Mouse (Mus musculus): ENCODE measurements around the gene Nkx2-1.
"Not testable (repeated sequence)": the region's sequence is repeated elsewhere in the genome, so short reads cannot be mapped to it uniquely, and the experiment has no call there.

The Nkx2-1 gene

DNA sequence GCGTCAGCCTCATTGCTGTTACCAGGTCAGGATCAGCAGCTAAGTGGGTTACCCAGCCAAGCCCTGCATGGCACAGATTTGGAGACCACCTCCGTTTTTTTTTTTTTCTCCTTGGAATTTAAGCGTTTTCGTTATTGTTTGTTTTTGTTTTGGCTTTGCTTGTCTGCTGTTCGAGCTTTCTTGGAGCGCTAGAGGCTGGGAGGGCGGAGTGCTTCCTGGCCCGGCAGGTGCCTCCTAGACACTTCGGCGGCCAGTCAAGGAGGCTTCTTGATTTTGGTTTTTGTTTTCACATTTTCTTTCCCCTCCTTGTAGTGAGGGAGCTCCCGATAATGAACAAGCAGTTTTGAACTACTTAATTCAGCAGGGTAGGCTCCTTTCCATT is at the start of gene Nkx2-1:
Gene Nkx2-1 (minus strand): TSS at position 25 of the 382 bp plus-strand sequence.
- no peak for DNase-seq (ENCODE audit: low spot score)

- DNase-seq (ENCODE audit: low spot score) = peak; percentile 84
Observed at GRCm38 (mm10) chr12:56541068-56541467, 4.4 kb upstream of the Nkx2-1 start.

DNA sequence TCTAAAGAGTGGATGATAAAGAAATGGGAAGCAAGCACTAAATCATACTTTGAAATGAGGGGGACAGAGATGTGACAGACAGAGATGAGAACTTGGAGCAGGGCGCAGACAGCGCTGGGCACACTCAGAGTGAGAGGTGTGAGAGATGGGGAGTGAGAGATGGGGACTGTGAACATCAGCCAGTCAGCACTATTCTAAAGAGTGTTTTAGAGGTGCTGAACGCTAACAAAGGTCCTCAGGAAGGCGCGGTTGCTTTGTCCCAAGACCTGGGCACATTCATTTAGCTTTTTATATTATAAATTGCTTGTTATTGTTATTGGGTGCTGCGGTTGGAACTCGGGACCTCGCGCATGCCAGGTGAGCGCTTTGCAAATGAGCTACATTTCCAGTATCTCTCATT is 3.9 kb upstream of the Nkx2-1 start:
- no peak for DNase-seq (ENCODE audit: low spot score)

DNA sequence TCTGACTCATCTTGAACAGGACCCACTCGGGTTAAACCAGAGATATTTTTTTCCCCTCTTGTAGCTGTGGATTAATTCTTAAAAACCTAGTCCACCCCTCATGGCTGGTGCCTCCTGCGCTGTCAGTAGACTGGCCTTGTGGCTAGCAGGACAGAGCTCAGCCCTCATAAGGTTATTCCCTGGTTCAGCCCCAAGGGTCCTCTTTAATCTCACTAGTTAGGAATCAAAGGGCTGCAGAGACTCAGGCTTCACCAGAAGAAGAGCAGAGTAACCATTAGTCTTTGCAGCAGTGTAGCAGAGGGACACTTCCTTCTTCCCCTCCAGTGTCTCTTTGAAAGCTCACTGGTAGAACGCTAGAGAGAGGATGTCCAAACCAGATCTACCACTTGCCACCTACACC is 1.9 kb upstream of the Nkx2-1 start:
- no peak for DNase-seq (ENCODE audit: low spot score)

- DNase-seq (ENCODE audit: low spot score) = no peak
Observed at GRCm38 (mm10) chr12:56537931-56538330, 1.2 kb upstream of the Nkx2-1 start.

- DNase-seq (ENCODE audit: low spot score) = no peak
Observed at GRCm38 (mm10) chr12:56537342-56537741, 634 bp upstream of the Nkx2-1 start.

GRCm38 (mm10) chr12:56536174-56536883 is 379 bp downstream of the Nkx2-1 start:
- DNase-seq (ENCODE audit: low spot score) = no peak

DNA sequence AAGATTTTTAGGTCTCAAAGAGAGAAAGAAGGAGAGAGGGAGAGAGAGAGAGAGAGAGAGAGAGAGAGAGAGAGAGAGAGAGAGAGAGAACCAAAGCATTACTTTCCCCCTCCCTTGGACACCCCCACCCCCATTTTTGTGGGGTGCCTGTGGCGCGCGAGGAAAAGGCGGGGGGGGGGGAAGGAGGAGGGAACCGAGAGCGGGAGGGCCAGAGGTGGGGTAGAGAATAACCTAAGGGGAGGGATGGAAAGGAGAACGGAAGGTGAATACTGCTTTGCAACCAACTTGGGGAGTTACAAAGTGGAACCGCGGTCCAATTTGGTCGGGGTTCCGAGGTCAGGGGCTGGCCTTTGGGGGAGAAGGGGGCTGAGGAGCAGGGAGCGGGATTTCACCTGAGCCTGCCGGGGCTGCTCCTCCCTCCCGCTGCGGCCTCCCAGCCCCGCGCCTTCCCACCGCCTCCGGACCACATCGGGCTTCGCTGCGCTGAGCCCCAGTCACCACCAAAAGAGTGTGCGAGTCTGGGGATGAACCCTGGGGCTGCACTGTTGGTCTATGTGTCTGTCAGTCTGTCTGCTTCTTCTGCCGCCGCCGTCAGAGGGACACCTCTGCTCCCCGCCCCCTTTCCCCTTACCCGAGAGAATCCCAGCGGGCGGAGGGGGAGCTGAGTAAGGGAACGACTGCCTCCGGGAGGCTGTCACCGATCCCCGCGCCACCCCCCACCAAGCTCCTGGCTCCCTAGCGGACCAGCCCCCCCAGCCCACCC is 1.1 kb downstream of the Nkx2-1 start:
- no peak for DNase-seq (ENCODE audit: low spot score)

DNA sequence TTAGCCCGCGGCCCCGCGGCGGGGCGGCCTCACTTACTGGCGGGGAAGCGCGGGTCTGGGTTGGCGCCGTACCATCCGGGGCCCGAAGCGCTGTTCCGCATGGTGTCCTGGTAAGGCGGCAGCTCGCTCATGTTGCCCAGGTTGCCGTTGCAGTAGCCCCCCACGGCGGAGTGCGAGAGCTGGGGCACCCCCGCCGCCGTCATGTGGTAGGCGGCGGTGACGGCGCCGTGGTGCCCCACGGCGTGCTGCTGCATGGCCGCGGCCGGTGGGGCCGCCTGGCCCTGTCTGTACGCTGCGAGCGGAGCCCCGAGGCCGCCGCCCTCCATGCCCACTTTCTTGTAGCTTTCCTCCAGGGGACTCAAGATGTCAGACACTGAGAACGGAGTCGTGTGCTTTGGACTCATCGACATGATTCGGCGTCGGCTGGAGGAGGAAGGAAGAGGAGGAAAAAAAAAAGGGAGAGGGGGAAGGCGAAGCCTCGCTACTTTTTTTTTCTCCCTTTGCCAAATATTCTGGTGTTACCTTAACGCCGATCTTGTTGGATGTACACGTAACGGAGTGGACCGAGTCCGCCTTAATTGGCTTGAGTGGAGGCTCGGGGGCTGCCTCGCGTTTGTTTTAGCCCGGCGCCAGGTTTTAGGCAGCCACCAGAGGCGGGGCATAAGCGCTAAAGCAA is 1.9 kb downstream of the Nkx2-1 start:
- DNase-seq (ENCODE audit: low spot score) = no peak

DNA sequence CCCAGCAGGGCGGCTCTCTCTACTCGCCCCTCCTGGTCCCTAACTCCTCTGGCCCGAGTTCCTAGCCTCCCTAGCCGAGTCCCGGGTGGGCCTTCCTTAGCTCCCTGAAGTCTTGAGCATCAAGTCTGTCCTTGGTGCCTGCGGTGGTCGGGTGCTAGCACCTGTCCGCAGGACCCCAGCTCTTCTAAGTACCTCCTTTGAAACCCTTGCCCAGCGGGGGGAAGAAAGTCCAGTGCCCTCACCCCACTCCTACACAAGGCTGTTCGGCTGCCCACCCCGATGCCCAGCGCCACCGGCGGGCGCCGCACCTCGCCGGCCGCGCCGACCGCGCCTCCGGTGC is 2.4 kb downstream of the Nkx2-1 start:
- no peak for DNase-seq (ENCODE audit: low spot score)

DNA sequence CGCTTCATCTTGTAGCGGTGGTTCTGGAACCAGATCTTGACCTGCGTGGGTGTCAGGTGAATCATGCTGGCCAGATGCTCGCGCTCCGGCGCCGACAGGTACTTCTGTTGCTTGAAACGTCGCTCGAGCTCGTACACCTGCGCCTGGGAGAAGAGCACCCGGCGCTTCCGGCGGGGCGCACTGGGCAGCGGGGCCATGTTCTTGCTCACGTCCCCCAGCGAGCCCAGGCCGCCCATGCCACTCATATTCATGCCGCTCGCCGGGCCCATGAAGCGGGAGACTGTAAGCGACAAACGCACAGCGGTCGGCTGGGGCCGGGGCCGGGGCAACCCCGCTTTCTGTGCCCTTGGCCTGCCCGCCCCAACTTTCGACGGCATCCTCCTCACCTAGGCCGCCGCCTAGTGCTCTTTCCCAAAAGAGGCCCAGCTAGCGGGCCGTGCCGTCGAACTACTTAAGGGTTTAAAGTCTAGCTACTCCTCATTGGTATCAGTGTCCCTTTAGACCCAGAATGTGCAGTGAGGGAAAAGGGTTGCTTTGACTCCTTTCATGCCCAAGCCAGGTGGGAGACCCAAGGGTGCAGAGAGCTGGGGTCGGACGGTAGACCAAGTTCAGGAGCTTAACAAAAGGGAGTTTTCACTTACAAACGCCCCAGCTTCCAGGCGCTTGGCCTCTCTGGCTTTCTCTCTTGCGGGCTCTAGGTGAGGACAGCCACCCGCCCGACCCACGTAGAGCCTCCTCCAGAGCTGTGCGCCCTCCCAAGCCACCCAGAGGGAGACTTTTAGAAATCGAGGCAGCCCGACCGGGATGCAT is 3.0 kb downstream of the Nkx2-1 start:
- no peak for DNase-seq (ENCODE audit: low spot score)

DNA sequence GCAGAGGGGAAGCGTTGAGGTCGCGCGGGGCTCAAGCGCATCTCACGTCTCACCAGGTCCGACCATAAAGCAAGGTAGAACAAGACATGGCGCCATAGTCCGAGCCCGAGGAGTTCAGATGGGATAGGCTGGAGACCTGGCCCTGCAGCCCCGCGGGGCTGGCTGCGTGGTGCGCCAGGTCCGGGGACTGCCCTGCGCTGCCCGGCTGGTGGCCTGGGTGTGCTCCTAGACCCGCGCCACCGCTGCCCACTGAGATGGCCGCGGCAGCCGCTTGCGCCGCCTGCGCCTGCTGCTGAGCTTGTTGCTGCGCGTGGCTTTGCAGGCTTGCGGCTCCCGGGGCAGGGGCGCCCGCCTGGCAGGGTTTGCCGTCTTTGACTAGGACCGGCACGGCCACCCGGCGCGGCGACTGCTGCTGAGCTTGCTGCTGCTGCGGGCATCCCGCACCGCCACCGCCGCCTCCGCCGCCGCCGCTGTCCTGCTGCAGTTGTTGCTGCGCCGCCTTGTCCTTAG is 3.7 kb downstream of the Nkx2-1 start:
- no peak for DNase-seq (ENCODE audit: low spot score)

GRCm38 (mm10) chr12:56532142-56532541 is 4.6 kb downstream of the Nkx2-1 start:
- no peak for DNase-seq (ENCODE audit: low spot score)

- DNase-seq (ENCODE audit: low spot score) = no peak
Observed at GRCm38 (mm10) chr12:56531051-56531620, 5.6 kb downstream of the Nkx2-1 start.

DNA sequence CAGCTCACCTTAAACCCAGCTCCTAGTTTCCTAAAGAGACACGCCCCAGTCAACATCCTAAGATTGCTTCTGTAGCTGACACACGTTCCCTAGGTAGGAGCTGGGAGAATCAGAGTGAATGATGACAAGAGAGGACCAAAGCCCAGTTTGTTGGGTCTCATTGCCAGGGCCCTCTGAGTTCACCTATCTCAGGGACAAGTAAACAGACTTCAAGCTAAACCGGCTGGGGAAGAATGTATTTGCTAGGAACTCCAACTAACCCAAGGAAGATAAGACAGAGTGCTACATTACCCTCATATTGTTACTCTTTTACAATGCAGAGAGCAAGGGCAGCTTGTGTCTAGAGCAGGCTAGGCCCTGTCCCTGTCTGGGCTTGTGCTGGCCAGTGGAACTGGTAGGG is 6.8 kb downstream of the Nkx2-1 start:
- no peak for DNase-seq (ENCODE audit: low spot score)

GRCm38 (mm10) chr12:56528881-56529681 is 7.6 kb downstream of the Nkx2-1 start:
- DNase-seq (ENCODE audit: low spot score) = no peak

- no peak for DNase-seq (ENCODE audit: low spot score)
Observed at GRCm38 (mm10) chr12:56528034-56528570, 8.6 kb downstream of the Nkx2-1 start.

DNA sequence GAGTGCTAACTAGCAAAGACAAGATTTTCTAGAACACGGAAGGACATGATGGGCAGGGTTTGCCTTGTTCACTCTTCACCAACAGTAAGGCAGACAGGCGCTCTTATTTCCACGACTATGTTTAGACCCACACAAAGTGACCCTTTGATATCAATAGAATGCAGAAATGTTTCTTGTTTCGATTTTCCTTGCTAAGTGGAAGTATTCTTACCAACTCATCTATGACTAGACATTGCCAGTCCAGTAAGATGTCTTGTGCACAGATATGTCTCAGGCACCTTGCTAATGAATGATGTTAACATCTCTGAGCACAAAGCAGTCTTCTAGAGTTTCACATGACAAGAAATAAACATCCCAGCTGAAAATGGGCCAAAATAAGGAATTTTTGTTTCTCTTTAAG is 9.6 kb downstream of the Nkx2-1 start:
- DNase-seq (ENCODE audit: low spot score) = no peak

GRCm38 (mm10) chr12:56525219-56525797 is 11.4 kb downstream of the Nkx2-1 start:
- DNase-seq (ENCODE audit: low spot score) = not testable (repeated sequence)

DNA sequence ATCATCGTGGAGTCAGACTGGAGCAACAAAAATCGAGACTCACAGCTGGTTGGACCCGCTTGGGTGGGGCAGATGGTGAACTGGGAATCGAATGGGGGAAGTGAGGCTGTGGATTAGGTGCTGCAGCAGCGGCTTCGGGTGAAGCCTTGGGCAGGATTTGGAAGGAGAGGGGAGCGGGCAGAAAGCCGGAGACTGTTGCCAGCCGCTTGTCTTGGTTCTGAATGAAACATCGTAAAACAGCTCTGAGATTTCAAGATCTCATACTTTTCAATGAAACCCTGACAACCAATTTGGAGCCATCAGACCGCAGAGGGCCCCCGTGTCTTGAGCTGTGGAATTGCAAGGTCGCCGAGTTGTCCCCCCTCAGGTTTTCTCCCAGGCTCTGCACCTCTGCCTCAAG is 12.5 kb downstream of the Nkx2-1 start:
- DNase-seq (ENCODE audit: low spot score) = no peak
